Mouse (Mus musculus): ENCODE data around the gene Scaf1.

- TF ChIP-seq HCFC1 (IDR thresholded peaks at IDR 0.05; ENCODE audit: borderline replicate concordance, insufficient read depth, low read length), result peak; percentile 91
- TF ChIP-seq ZNF384 (IDR thresholded peaks at IDR 0.05; ENCODE audit: low read depth, low read length), result no peak
- TF ChIP-seq CHD2 (IDR thresholded peaks at IDR 0.05; ENCODE audit: low read depth, low read length), result no peak; the same call in 1 of the 2 replicates
- no peak for TF ChIP-seq MAFK (IDR thresholded peaks at IDR 0.05; ENCODE audit: insufficient read depth, low read depth, low read length)
Observed at GRCm38 (mm10) chr7:45062239-45062835, 46.2 kb upstream of the Scaf1 start, which contains the start of the genes Nosip and Prrg2.

Measured in ES-E14 (cell line).